Mouse (Mus musculus) ES-Bruce4 (cell line): ENCODE data around the gene Wwp2.

ENCODE experiments used
- CTCF ChIP-seq: IDR thresholded peaks from one replicate; pipeline ENCODE4 v1.8.1; 2011; ENCODE audit warnings: low read depth, low read length
- POLR2A ChIP-seq: IDR thresholded peaks from one replicate; pipeline ENCODE4 v1.8.1; 2011; ENCODE audit warnings: low read length; ENCODE audit not compliant: insufficient read depth

DNA sequence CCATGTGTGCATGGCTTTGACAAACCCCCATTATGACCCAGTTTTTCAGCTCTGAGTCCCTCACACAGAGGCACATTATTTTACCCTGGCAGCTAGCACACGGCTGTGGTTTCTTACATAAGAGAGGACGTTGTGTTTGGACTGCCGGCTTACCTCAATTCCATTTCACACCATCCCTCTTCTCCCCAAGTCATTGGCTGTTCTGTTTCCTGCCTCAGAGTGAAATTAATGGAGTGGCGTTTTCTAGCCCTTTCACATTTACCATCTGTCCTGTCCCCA, 86.3 kb downstream of the Wwp2 start:
- TF ChIP-seq CTCF = no peak
- TF ChIP-seq POLR2A = no peak
